Mouse (Mus musculus): ENCODE measurements around the gene Fam198b. TPM values are rescaled to one million over a fixed set of nuclear protein-coding genes. Genes with fewer than 3 reads are reported as not detected.

Gene Fam198b
- polyA plus RNA-seq, 1 experiment = 10.9 TPM

GRCm38 (mm10) chr3:79977656-79978450 lies 93.5 kb downstream of the Fam198b start:
- no peak for TF ChIP-seq CTCF (IDR thresholded peaks at IDR 0.05; ENCODE audit: low read depth, low read length)
- TF ChIP-seq POLR2A (IDR thresholded peaks at IDR 0.05; ENCODE audit: insufficient read depth, low read length) = no peak
- no peak overlapping the region for H3K27ac ChIP-seq (ENCODE audit: insufficient read depth, low read length)

GRCm38 (mm10) chr3:79980714-79981113 lies 96.4 kb downstream of the Fam198b start:
- no peaks in the 10 kb centered on the region for H3K36me3 ChIP-seq (ENCODE audit: control insufficient read depth, insufficient read depth, low read length, poor library complexity, severe bottlenecking)
- no peaks in the 10 kb centered on the region for H3K27me3 ChIP-seq (ENCODE audit: control insufficient read depth, insufficient read depth, low read length, poor library complexity, severe bottlenecking)
- H3K9ac ChIP-seq (ENCODE audit: low read depth, poor library complexity, severe bottlenecking) = no peak overlapping the region
- TF ChIP-seq EP300 (IDR thresholded peaks at IDR 0.05; ENCODE audit: insufficient read depth, low read depth, low read length) (no peak), CTCF (IDR thresholded peaks at IDR 0.05; ENCODE audit: low read depth, low read length) (no peak)
- no peak overlapping the region for H3K4me3 ChIP-seq (ENCODE audit: low read depth, low read length)
- no peaks in the 10 kb centered on the region for H3K9me3 ChIP-seq (replicated peaks; ENCODE audit: control insufficient read depth, insufficient read depth, low read length, poor library complexity, severe bottlenecking)
- no peaks in the 10 kb centered on the region for H3K4me1 ChIP-seq (ENCODE audit: control insufficient read depth, insufficient read depth, low read length)
- no peak overlapping the region for H3K27ac ChIP-seq (ENCODE audit: insufficient read depth, low read length)

More at GRCm38 (mm10) chr3:79977656-79978450, 93.5 kb downstream of the Fam198b start:
- Histone ChIP-seq H3K27me3 (ENCODE audit: control insufficient read depth, insufficient read depth, low read length, poor library complexity, severe bottlenecking) (no peaks in the 10 kb centered on the region), H3K36me3 (ENCODE audit: control insufficient read depth, insufficient read depth, low read length, poor library complexity, severe bottlenecking) (no peaks in the 10 kb centered on the region), H3K9me3 (replicated peaks; ENCODE audit: control insufficient read depth, insufficient read depth, low read length, poor library complexity, severe bottlenecking) (no peaks in the 10 kb centered on the region), H3K4me3 (ENCODE audit: low read depth, low read length) (no peak overlapping the region), H3K4me1 (ENCODE audit: control insufficient read depth, insufficient read depth, low read length) (no peaks in the 10 kb centered on the region), H3K9ac (ENCODE audit: low read depth, poor library complexity, severe bottlenecking) (no peak overlapping the region)

- Histone ChIP-seq H3K4me3 (ENCODE audit: low read depth, low read length) (no peak overlapping the region), H3K9me3 (replicated peaks; ENCODE audit: control insufficient read depth, insufficient read depth, low read length, poor library complexity, severe bottlenecking) (no peaks in the 10 kb centered on the region), H3K27me3 (ENCODE audit: control insufficient read depth, insufficient read depth, low read length, poor library complexity, severe bottlenecking) (no peaks in the 10 kb centered on the region), H3K9ac (ENCODE audit: low read depth, poor library complexity, severe bottlenecking) (no peak overlapping the region), H3K36me3 (ENCODE audit: control insufficient read depth, insufficient read depth, low read length, poor library complexity, severe bottlenecking) (no peaks in the 10 kb centered on the region), H3K27ac (ENCODE audit: insufficient read depth, low read length) (no peak overlapping the region), H3K4me1 (ENCODE audit: control insufficient read depth, insufficient read depth, low read length) (no peaks in the 10 kb centered on the region)
- TF ChIP-seq EP300 (IDR thresholded peaks at IDR 0.05; ENCODE audit: insufficient read depth, low read depth, low read length) (no peak), POLR2A (IDR thresholded peaks at IDR 0.05; ENCODE audit: insufficient read depth, low read length) (no peak), CTCF (IDR thresholded peaks at IDR 0.05; ENCODE audit: low read depth, low read length) (no peak)
These were observed 99.7 kb downstream of the Fam198b start for GRCm38 (mm10) chr3:79983961-79984419.

GRCm38 (mm10) chr3:79984542-79984941 lies 100.2 kb downstream of the Fam198b start:
- H3K9me3 ChIP-seq (replicated peaks; ENCODE audit: control insufficient read depth, insufficient read depth, low read length, poor library complexity, severe bottlenecking) = no peaks in the 10 kb centered on the region
- H3K9ac ChIP-seq (ENCODE audit: low read depth, poor library complexity, severe bottlenecking) = no peak overlapping the region
- no peak for TF ChIP-seq POLR2A (IDR thresholded peaks at IDR 0.05; ENCODE audit: insufficient read depth, low read length)
- TF ChIP-seq CTCF (IDR thresholded peaks at IDR 0.05; ENCODE audit: low read depth, low read length) = no peak
- no peak for TF ChIP-seq EP300 (IDR thresholded peaks at IDR 0.05; ENCODE audit: insufficient read depth, low read depth, low read length)
- no peaks in the 10 kb centered on the region for H3K36me3 ChIP-seq (ENCODE audit: control insufficient read depth, insufficient read depth, low read length, poor library complexity, severe bottlenecking)
- H3K4me3 ChIP-seq (ENCODE audit: low read depth, low read length) = no peak overlapping the region
- no peaks in the 10 kb centered on the region for H3K27me3 ChIP-seq (ENCODE audit: control insufficient read depth, insufficient read depth, low read length, poor library complexity, severe bottlenecking)
- H3K4me1 ChIP-seq (ENCODE audit: control insufficient read depth, insufficient read depth, low read length) = no peaks in the 10 kb centered on the region
- H3K27ac ChIP-seq (ENCODE audit: insufficient read depth, low read length) = no peak overlapping the region

GRCm38 (mm10) chr3:79989250-79989649 lies 104.9 kb downstream of the Fam198b start:
- no peak for TF ChIP-seq POLR2A (IDR thresholded peaks at IDR 0.05; ENCODE audit: insufficient read depth, low read length)
- no peak for TF ChIP-seq CTCF (IDR thresholded peaks at IDR 0.05; ENCODE audit: low read depth, low read length)
- no peak for TF ChIP-seq EP300 (IDR thresholded peaks at IDR 0.05; ENCODE audit: insufficient read depth, low read depth, low read length)
- Histone ChIP-seq H3K27ac (ENCODE audit: insufficient read depth, low read length) (no peak overlapping the region), H3K4me1 (ENCODE audit: control insufficient read depth, insufficient read depth, low read length) (no peaks in the 10 kb centered on the region), H3K36me3 (ENCODE audit: control insufficient read depth, insufficient read depth, low read length, poor library complexity, severe bottlenecking) (no peaks in the 10 kb centered on the region), H3K4me3 (ENCODE audit: low read depth, low read length) (no peak overlapping the region), H3K9me3 (replicated peaks; ENCODE audit: control insufficient read depth, insufficient read depth, low read length, poor library complexity, severe bottlenecking) (no peaks in the 10 kb centered on the region), H3K9ac (ENCODE audit: low read depth, poor library complexity, severe bottlenecking) (no peak overlapping the region), H3K27me3 (ENCODE audit: control insufficient read depth, insufficient read depth, low read length, poor library complexity, severe bottlenecking) (no peaks in the 10 kb centered on the region)

- TF ChIP-seq EP300 (IDR thresholded peaks at IDR 0.05; ENCODE audit: insufficient read depth, low read depth, low read length) = no peak
- H3K4me3 ChIP-seq (ENCODE audit: low read depth, low read length) = no peak overlapping the region
- no peaks in the 10 kb centered on the region for H3K27me3 ChIP-seq (ENCODE audit: control insufficient read depth, insufficient read depth, low read length, poor library complexity, severe bottlenecking)
- no peaks in the 10 kb centered on the region for H3K4me1 ChIP-seq (ENCODE audit: control insufficient read depth, insufficient read depth, low read length)
- H3K36me3 ChIP-seq (ENCODE audit: control insufficient read depth, insufficient read depth, low read length, poor library complexity, severe bottlenecking) = no peaks in the 10 kb centered on the region
- H3K9me3 ChIP-seq (replicated peaks; ENCODE audit: control insufficient read depth, insufficient read depth, low read length, poor library complexity, severe bottlenecking) = no peaks in the 10 kb centered on the region
- H3K27ac ChIP-seq (ENCODE audit: insufficient read depth, low read length) = no peak overlapping the region
- no peak overlapping the region for H3K9ac ChIP-seq (ENCODE audit: low read depth, poor library complexity, severe bottlenecking)
These were observed 105.6 kb downstream of the Fam198b start for GRCm38 (mm10) chr3:79989911-79990310.
